Mouse (Mus musculus) heart, embryonic 12.5 days (tissue): ENCODE measurements around the gene Rasl11a. TPM values are rescaled to one million over a fixed set of nuclear protein-coding genes. Genes with fewer than 3 reads are reported as not detected.

Source experiments
- ATAC-seq: fragments of 200-750 bp; cut with Nextera tagmentation; 2 replicates; pipeline ENCODE4 v1.8.0; 2017; ENCODE audit warnings: moderate TSS enrichment, moderate library complexity; ENCODE audit not compliant: insufficient number of reproducible peaks, low FRiP score
- H3K27ac ChIP-seq: fragments of 300-500 bp; sonication (generic); 2 replicates; pipeline ENCODE4 v1.5.1; 2016; ENCODE audit warnings: mild to moderate bottlenecking, moderate library complexity; ENCODE audit not compliant: poor library complexity, severe bottlenecking
- H3K27me3 ChIP-seq: fragments of 300-500 bp; sonication (generic); replicated peaks from 2 replicates; pipeline ENCODE4 v1.6.1; 2016; ENCODE audit warnings: mild to moderate bottlenecking, moderate library complexity
- H3K36me3 ChIP-seq: fragments of 300-500 bp; sonication (generic); 2 replicates; pipeline ENCODE4 v1.6.1; 2016; ENCODE audit warnings: mild to moderate bottlenecking, moderate library complexity
- H3K4me1 ChIP-seq: fragments of 300-500 bp; sonication (generic); replicated peaks from 2 replicates; pipeline ENCODE4 v1.6.1; 2016; ENCODE audit warnings: mild to moderate bottlenecking
- H3K4me2 ChIP-seq: fragments of 300-500 bp; sonication (generic); 2 replicates; pipeline ENCODE4 v1.6.1; 2016; ENCODE audit warnings: mild to moderate bottlenecking, moderate library complexity
- H3K4me3 ChIP-seq: fragments of 300-500 bp; sonication (generic); 2 replicates; pipeline ENCODE4 v1.5.1; 2016; ENCODE audit warnings: mild to moderate bottlenecking
- H3K9ac ChIP-seq: fragments of 300-500 bp; sonication (generic); 2 replicates; pipeline ENCODE4 v1.6.1; 2016; ENCODE audit warnings: mild to moderate bottlenecking, moderate library complexity
- H3K9me3 ChIP-seq: fragments of 300-500 bp; sonication (generic); replicated peaks from 2 replicates; pipeline ENCODE4 v1.6.1; 2016; ENCODE audit warnings: mild to moderate bottlenecking, moderate library complexity
- WGBS: fragments of 180-500 bp; shearing (Covaris S2); methylation state at CpG from one replicate; pipeline ENCODE4 v1.1.7; 2016; 5-methylcytosine and 5-hydroxymethylcytosine counted together
- polyA plus RNA-seq: library from polyadenylated mRNA; unstranded; fragments of >200 nt; fragmentation: Nextera tagmentation; extraction: Ambion mirVana; gene quantifications from 2 replicates; pipeline ENCODE4 v1.2.1, GENCODE M21; 2016

The Rasl11a gene
- polyA plus RNA-seq, result 9.0 and 10.3 TPM in 2 replicates

DNA sequence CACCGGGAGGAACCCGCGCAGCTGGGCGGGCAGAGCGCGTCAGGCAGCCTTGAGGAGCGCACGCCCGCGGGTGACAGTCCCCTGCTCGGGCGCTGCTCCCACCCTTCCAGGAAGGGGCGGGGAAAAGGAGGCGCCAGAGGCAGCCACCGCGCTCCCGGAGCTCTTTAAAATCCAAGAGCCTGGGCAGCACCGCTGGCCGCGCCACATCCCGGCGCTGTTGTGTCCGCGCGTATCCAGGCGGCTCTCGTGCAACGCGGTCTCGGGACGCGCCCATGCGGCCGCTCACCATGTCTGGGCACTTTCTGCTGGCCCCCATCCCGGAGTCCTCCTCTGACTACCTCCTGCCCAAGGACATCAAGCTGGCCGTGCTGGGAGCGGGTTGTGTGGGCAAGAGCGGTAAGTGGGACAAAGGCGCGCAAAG, at the start of gene Rasl11a:
TSS of gene Rasl11a (plus strand) at position 127 of the 421 bp plus-strand sequence.
- WGBS, result under 1% methylated on average over 40 of the region's 40 CpGs
- Histone ChIP-seq H3K27me3 (no peaks in the 10 kb centered on the region), H3K4me2 (peak within 1 kb of the TSS; percentile 99), H3K27ac (peak within 1 kb of the TSS; percentile 48), H3K9ac (peak within 1 kb of the TSS; percentile 76), H3K4me3 (peak within 1 kb of the TSS; percentile 73), H3K36me3 (no peaks in the 10 kb centered on the region), H3K9me3 (no peaks in the 10 kb centered on the region), H3K4me1 (peaks cover 19% of the 10 kb centered on the region)
- peak; percentile 85 for ATAC-seq

DNA sequence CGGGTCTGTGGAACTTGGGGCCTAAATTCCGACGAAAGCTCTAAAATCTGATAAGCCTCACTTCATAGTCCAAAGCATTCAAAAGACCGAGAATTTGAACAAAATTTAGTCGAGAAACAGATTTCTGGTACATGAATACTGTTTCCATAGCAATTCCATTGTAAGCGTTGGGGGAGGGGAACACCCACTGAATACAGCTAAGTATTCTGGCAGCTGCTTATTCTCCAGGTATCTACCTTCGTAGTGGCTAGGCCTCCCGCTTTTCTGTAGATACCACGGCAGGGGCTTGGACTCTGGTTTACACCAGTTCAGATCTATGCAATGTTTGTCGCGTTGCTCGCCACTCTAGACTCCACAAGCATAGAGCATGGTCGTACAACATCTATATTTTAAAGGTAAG, 49.1 kb upstream of the Rasl11a start:
- Histone ChIP-seq H3K27ac (no peak overlapping the region), H3K4me3 (no peak overlapping the region), H3K36me3 (no peaks in the 10 kb centered on the region), H3K9ac (no peak overlapping the region), H3K27me3 (no peaks in the 10 kb centered on the region), H3K4me2 (no peak overlapping the region), H3K4me1 (peaks cover 29% of the 10 kb centered on the region), H3K9me3 (no peaks in the 10 kb centered on the region)
- WGBS, result 75% methylated on average over 13 of the region's 13 CpGs
- no peak for ATAC-seq

DNA sequence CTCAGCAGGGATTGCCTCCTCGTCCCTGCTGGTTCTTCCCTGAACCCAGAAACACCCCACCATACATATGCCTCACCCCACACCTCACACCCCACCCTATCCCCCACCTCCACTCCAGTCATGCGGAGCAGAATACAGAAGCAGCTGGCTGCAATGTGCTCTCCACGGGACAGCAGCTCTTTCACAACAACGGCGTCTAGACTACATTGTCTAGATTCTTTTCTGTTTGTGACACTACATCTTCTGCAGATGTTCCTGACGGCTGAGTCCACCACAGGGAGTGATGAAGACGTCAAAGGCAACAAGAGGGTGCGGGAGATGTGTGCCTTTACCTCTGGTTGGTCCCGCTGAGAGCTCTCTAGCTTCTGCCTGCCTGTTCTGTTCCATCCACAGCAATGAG, 46.8 kb upstream of the Rasl11a start:
- H3K9me3 ChIP-seq, result peaks cover 10% of the 10 kb centered on the region; the same call in 1 of the 2 replicates
- no peak overlapping the region for H3K4me3 ChIP-seq
- H3K4me2 ChIP-seq, result no peak overlapping the region
- WGBS, result 45% methylated on average over 9 of the region's 9 CpGs
- ATAC-seq, result no peak
- peaks cover 7% of the 10 kb centered on the region for H3K4me1 ChIP-seq
- H3K27ac ChIP-seq, result no peak overlapping the region
- H3K36me3 ChIP-seq, result no peaks in the 10 kb centered on the region
- no peak overlapping the region for H3K9ac ChIP-seq
- H3K27me3 ChIP-seq, result no peaks in the 10 kb centered on the region

DNA sequence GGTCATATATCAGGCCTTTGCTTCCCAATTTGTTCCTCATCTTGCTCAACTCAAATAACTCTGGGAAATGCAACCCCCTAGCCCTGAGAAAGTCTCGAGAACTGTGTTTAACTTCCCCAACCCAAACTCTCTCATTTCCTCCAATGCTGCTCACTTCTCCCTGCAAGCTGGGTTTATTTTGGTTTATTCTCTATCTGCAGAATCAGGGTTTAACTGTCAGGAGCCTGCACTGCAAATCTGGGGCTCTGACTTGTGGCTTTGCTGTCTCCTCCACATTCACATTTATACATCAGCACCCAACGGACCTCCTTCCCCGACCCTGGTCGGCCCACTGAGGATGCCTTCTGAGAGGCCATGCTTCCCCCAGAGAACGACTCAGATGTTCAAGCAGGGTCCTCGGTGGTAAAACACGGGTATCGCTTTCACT, 38.9 kb upstream of the Rasl11a start:
- Histone ChIP-seq H3K4me3 (no peak overlapping the region), H3K36me3 (no peaks in the 10 kb centered on the region), H3K9me3 (peaks cover 10% of the 10 kb centered on the region; the same call in 1 of the 2 replicates), H3K27ac (no peak overlapping the region), H3K4me1 (no peaks in the 10 kb centered on the region), H3K4me2 (no peak overlapping the region), H3K9ac (no peak overlapping the region), H3K27me3 (no peaks in the 10 kb centered on the region)
- WGBS, result 75% methylated on average over 8 of the region's 8 CpGs
- no peak for ATAC-seq

DNA sequence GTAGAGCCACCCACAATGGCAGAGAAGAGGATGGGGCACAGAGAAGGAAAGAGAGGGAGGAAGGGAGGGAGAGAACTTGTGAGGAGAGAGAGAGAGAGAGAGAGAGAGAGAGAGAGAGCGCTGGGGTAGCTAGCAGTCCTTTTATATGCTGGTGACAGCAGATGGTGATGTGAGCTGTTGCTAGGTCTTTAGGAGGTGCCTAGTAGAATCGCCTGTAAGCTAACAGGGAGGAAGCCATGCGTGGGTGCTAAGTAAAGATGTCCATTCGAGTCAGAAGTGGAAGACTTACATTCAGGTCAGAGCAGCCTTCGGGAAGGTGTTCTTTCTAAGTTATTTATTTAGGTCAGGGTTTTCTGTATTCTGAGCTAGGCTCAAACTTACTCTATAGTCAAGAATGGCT, 34.9 kb upstream of the Rasl11a start:
- ATAC-seq, result no peak
- H3K27ac ChIP-seq, result no peak overlapping the region
- no peaks in the 10 kb centered on the region for H3K27me3 ChIP-seq
- no peak overlapping the region for H3K9ac ChIP-seq
- WGBS, result 63% methylated on average over 5 of the region's 5 CpGs
- no peaks in the 10 kb centered on the region for H3K36me3 ChIP-seq
- 0 out of 2 replicates have a peak, but pooled peaks cover 3% of the 10 kb centered on the region for H3K9me3 ChIP-seq
- no peak overlapping the region for H3K4me2 ChIP-seq
- H3K4me3 ChIP-seq, result no peak overlapping the region
- H3K4me1 ChIP-seq, result no peaks in the 10 kb centered on the region

DNA sequence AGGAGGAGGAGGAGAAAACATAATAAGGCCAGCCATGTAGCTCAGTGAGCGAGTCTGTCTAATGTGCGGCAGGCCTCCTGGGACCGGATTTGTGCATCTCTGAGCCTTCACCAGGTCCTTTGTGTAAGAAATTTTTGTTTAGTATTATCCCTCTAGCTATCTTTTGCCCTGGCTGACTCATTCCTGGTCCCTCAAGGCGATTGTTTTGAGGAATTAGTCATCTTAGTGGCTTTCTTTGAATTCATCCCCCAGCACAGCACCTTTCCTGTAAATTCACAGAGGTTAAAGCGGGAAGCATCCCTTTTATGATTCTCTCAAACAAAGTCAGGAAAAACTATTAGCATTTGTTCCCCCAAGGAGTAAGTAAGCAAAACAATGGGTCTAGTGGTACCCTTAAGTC, 32.0 kb upstream of the Rasl11a start:
- no peak overlapping the region for H3K4me3 ChIP-seq
- H3K9ac ChIP-seq, result no peak overlapping the region
- no peak for ATAC-seq

DNA sequence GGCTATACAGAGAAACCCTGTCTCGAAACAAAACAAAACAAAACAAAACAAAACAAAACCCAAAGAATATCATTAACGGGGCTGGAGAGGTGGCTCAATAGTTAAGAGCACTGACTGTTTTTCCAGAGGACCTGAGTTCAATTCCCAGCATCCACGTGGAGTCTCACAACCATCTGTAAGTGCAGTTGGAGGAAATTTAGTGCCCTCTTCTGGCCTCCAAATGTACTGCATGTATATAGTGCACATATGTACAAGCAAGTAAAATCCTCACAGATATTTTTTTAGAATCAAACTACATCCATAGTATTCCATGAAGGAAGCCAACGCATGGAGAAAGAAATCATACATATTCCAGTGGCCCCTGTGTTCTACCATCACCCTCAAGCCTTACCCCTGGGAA, 31.4 kb upstream of the Rasl11a start:
- no peaks in the 10 kb centered on the region for H3K27me3 ChIP-seq
- H3K4me2 ChIP-seq, result no peak overlapping the region
- no peaks in the 10 kb centered on the region for H3K4me1 ChIP-seq
- 83% methylated on average over 4 of the region's 4 CpGs for whole genome bisulfite sequencing
- ATAC-seq, result no peak
- H3K9me3 ChIP-seq, result peaks cover 6% of the 10 kb centered on the region; the same call in 1 of the 2 replicates
- H3K36me3 ChIP-seq, result no peaks in the 10 kb centered on the region
- H3K9ac ChIP-seq, result no peak overlapping the region
- H3K4me3 ChIP-seq, result no peak overlapping the region
- H3K27ac ChIP-seq, result no peak overlapping the region

More for the DNA sequence above, 32.0 kb upstream of the Rasl11a start:
- no peak overlapping the region for H3K27ac ChIP-seq
- no peak overlapping the region for H3K4me2 ChIP-seq
- H3K4me1 ChIP-seq, result no peaks in the 10 kb centered on the region
- no peaks in the 10 kb centered on the region for H3K27me3 ChIP-seq
- H3K36me3 ChIP-seq, result no peaks in the 10 kb centered on the region
- 88% methylated on average over 5 of the region's 5 CpGs for WGBS
- peaks cover 6% of the 10 kb centered on the region; the same call in 1 of the 2 replicates for H3K9me3 ChIP-seq

DNA sequence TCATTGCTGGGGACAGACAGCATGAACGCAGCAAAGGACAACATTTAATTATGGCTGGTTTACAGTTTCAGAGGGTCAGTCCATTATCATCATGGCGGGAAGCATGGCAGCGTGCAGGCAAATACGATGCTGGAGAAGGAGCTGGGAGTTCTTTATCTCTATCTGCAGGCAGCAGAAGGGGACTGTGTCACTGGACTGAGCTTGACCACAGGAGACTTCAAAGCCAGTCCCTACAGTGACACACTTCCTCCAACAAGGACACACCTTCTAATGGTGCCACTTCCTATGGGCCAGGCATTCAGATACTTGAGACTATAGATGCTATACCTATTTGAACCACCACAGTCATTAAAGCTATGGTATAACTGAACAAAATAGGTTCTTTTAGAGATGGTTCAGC, 29.5 kb upstream of the Rasl11a start:
- Histone ChIP-seq H3K4me1 (no peaks in the 10 kb centered on the region), H3K9ac (no peak overlapping the region), H3K4me3 (no peak overlapping the region), H3K36me3 (no peaks in the 10 kb centered on the region), H3K27ac (no peak overlapping the region), H3K27me3 (no peaks in the 10 kb centered on the region), H3K9me3 (peaks cover 6% of the 10 kb centered on the region; the same call in 1 of the 2 replicates), H3K4me2 (no peak overlapping the region)
- no peak for ATAC-seq
- WGBS, result 63% methylated on average over 4 of the region's 4 CpGs

DNA sequence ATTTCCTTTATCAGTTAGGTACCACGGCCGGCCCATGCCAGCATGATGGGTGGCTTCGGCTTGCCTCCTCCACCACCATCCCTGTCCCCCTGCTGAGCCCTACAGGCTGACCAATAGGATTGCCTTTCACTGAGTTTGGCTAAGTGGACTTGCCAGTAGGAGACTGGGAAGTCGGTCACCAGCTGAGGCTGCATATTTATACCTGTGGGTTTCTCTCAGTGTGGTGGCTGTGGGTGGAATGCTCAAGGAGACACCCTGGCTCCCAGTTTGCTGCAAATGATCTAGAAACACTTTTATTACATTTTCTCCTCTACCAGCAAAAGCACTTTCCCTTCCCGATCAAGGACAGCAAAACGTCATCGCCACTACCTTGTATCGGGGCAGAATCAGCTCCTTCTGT, 27.3 kb upstream of the Rasl11a start:
- Histone ChIP-seq H3K9me3 (peaks cover 4% of the 10 kb centered on the region; the same call in 1 of the 2 replicates), H3K36me3 (no peaks in the 10 kb centered on the region), H3K27me3 (no peaks in the 10 kb centered on the region), H3K4me2 (no peak overlapping the region), H3K4me3 (no peak overlapping the region), H3K9ac (no peak overlapping the region), H3K4me1 (no peaks in the 10 kb centered on the region), H3K27ac (no peak overlapping the region)
- no peak for ATAC-seq
- 67% methylated on average over 8 of the region's 8 CpGs for WGBS

DNA sequence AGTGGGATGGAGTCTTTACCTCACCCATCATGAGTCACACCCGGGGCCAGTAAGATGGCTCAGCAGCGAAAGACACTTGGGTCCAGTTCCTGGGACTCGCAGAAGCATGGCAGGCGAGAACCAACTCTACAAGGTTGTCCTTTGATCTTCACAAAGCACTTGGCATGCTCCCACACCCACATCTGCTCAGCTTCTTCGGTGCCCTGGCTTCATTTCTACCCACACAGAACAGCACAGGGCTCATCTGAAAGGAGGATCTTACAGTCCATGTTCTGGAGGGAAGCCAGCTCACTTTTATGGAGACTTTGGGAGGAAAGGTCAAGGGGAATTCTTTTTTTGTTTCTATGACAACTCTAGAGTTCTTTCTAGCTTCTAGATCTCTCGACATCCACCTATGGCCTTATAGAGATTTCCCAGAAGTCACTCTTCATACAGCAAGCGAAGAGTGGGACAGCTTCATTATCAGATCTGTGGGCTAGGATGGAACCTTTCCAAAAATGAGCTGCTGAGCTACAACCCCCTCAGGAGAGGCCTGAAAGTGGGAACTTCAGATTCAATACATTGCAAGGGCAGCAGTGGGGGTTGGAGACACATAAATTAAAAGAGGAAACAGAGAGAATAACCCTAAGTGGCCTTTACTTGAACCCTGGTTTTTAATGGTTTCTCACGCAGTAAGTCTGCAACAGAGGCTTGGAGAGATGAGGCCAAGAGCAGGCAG, 25.8 kb upstream of the Rasl11a start:
- H3K36me3 ChIP-seq, result no peaks in the 10 kb centered on the region
- 74% methylated on average over 8 of the region's 8 CpGs for WGBS
- no peak overlapping the region for H3K4me3 ChIP-seq
- no peak for ATAC-seq
- no peaks in the 10 kb centered on the region for H3K27me3 ChIP-seq
- no peak overlapping the region for H3K27ac ChIP-seq
- no peak overlapping the region for H3K9ac ChIP-seq
- no peaks in the 10 kb centered on the region for H3K4me1 ChIP-seq
- H3K9me3 ChIP-seq, result peaks cover 3% of the 10 kb centered on the region; the same call in 1 of the 2 replicates
- no peak overlapping the region for H3K4me2 ChIP-seq

DNA sequence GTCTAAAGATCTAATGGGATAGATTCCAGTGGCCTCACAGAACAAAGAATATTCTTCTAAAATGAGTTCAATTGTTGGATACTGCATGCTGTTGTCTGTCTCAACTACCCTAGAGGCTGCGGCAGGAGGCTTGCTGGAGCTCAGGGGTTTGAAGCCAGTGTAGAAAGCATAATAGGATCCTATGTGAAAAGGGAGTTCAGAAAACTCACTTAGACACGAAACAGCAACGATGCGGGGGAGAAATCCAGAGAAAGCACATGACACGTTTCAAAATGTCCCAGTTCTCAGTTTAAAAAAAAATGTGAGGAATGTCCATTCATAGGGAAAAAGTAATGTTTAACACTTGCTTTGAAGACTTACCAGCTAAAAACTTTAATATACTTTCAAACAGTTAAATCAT, 21.9 kb upstream of the Rasl11a start:
- 74% methylated on average over 5 of the region's 5 CpGs for WGBS
- no peak overlapping the region for H3K27ac ChIP-seq
- no peaks in the 10 kb centered on the region for H3K27me3 ChIP-seq
- no peak overlapping the region for H3K9ac ChIP-seq
- H3K9me3 ChIP-seq, result no peaks in the 10 kb centered on the region
- H3K4me2 ChIP-seq, result no peak overlapping the region
- no peak for ATAC-seq
- no peak overlapping the region for H3K4me3 ChIP-seq
- H3K36me3 ChIP-seq, result no peaks in the 10 kb centered on the region
- no peaks in the 10 kb centered on the region for H3K4me1 ChIP-seq

DNA sequence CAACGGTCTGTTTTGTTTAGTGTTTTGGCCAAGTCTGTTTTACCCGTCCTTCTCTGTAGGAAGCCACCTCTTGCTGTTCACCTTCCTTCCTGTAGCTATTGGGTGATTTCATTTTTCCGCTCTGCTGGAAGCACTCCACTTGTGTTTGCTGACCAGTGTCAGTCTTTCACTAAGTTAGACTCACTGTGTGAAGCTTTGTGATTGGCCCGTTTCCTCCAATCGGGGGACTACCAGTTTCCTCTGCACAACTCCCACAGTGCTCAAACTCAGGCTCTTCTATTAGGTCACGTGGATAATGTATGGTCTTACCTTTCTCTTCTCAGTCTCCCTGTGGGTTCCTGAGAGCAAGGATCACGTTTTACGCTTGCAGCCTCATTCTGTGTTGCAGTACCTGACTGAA, 15.3 kb upstream of the Rasl11a start:
- no peak for ATAC-seq

More for the DNA sequence above, 15.3 kb upstream of the Rasl11a start:
- no peak overlapping the region for H3K9ac ChIP-seq
- no peak overlapping the region for H3K4me2 ChIP-seq
- WGBS, result 44% methylated on average over 8 of the region's 8 CpGs
- H3K9me3 ChIP-seq, result no peaks in the 10 kb centered on the region
- no peak overlapping the region for H3K4me3 ChIP-seq
- no peaks in the 10 kb centered on the region for H3K27me3 ChIP-seq
- H3K36me3 ChIP-seq, result peaks cover 5% of the 10 kb centered on the region
- H3K4me1 ChIP-seq, result peaks cover 13% of the 10 kb centered on the region
- no peak overlapping the region for H3K27ac ChIP-seq
